Mouse (Mus musculus): ENCODE data around the gene Ninj2. TPM values are rescaled to one million over a fixed set of nuclear protein-coding genes. Genes with fewer than 3 reads are reported as not detected.
A peak's percentile ranks its signal among the peaks of the same experiment; 100 is the strongest.

Gene Ninj2
- polyA plus RNA-seq, 1 experiment from 2014 or later, result not detected

DNA sequence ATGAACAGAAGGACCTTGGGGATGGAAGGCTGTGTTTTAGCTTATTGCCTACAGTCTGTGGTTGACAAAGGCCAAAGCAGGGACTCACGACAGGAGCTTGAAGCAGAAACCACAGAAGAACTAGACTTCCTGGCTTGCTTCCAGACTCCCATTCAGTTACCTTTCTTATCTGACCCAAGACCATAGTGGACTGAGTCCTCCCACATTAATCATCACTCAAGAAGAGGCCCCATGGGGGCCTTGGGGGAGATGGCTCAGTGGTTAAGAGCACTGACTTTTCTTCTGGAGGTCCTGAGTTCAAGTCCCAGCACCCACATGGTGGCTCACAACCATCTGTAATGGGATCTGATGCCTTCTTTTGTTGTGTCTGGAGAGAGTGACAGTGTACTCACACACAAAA, 10.0 kb downstream of the Ninj2 start:
- H3K9ac ChIP-seq (replicated peaks; ENCODE audit: low read depth, low read length), result no peak overlapping the region
- 47% methylated on average over 1 of the region's 1 CpGs for WGBS
- H3K4me1 ChIP-seq (ENCODE audit: control insufficient read depth, insufficient read depth, low read length), result no peaks in the 10 kb centered on the region
- no peaks in the 10 kb centered on the region for H3K9me3 ChIP-seq (ENCODE audit: control insufficient read depth, low read length)
- no peaks in the 10 kb centered on the region for H3K36me3 ChIP-seq (ENCODE audit: control insufficient read depth, insufficient read depth, low read length)
- no peak overlapping the region for H3K4me3 ChIP-seq (ENCODE audit: low read depth, low read length)
- no peak overlapping the region for H3K4me2 ChIP-seq (ENCODE audit: low read depth, low read length)
- H3K27me3 ChIP-seq (ENCODE audit: control insufficient read depth, insufficient read depth, low read length), result no peaks in the 10 kb centered on the region
- H3K27ac ChIP-seq (ENCODE audit: low read depth, low read length), result no peak overlapping the region
- no peak for ATAC-seq (ENCODE audit: low read depth)

DNA sequence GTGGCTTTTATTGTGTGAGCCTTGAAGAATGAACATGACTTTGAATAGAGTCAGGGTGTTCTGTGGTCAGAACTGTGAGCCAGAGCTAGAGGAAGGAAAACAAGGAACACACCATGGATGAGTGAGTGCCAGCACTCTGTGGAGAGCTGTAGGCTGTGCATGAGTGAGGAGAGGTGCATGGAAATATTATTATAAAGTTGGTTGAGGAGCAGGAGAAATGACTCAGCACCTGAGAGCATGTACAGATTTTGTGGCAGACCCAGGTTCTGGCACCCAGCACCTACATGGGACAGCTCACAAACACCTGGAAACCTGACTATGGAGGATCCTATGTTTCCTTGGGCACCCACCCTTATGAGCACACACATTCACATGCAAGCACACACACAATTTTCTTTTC, 11.9 kb downstream of the Ninj2 start:
- H3K9ac ChIP-seq (replicated peaks; ENCODE audit: low read depth, low read length), result no peak overlapping the region
- no peaks in the 10 kb centered on the region for H3K9me3 ChIP-seq (ENCODE audit: control insufficient read depth, low read length)
- H3K4me2 ChIP-seq (ENCODE audit: low read depth, low read length), result no peak overlapping the region
- H3K27me3 ChIP-seq (ENCODE audit: control insufficient read depth, insufficient read depth, low read length), result no peaks in the 10 kb centered on the region
- no peak overlapping the region for H3K27ac ChIP-seq (ENCODE audit: low read depth, low read length)
- no peaks in the 10 kb centered on the region for H3K36me3 ChIP-seq (ENCODE audit: control insufficient read depth, insufficient read depth, low read length)
- no peak for ATAC-seq (ENCODE audit: low read depth)
- no peak overlapping the region for H3K4me3 ChIP-seq (ENCODE audit: low read depth, low read length)
- no peaks in the 10 kb centered on the region for H3K4me1 ChIP-seq (ENCODE audit: control insufficient read depth, insufficient read depth, low read length)

DNA sequence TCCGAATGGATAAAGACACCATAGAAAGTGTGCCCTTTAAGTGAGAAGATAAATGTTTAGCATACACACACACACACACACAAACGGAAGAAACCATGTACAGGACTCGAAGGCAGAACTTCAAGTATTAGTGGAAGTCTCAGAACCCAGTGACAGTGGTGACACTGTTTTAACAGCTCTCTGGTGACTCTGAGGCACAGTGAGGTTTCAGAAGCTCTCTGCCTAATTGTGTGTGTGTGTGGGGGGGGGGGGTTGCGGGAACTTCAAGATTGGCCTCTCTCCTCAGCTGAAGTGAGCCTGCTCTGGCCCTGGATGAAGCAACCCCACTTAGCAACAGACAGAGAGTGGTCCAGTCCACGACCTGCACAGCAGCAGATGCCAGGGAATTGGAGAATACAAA, 14.4 kb downstream of the Ninj2 start:
- Histone ChIP-seq H3K4me1 (ENCODE audit: control insufficient read depth, insufficient read depth, low read length) (peaks cover 3% of the 10 kb centered on the region; the same call in 1 of the 2 replicates), H3K9ac (replicated peaks; ENCODE audit: low read depth, low read length) (no peak overlapping the region), H3K4me3 (ENCODE audit: low read depth, low read length) (no peak overlapping the region), H3K36me3 (ENCODE audit: control insufficient read depth, insufficient read depth, low read length) (no peaks in the 10 kb centered on the region), H3K4me2 (ENCODE audit: low read depth, low read length) (no peak overlapping the region), H3K27me3 (ENCODE audit: control insufficient read depth, insufficient read depth, low read length) (no peaks in the 10 kb centered on the region), H3K27ac (ENCODE audit: low read depth, low read length) (no peak overlapping the region), H3K9me3 (ENCODE audit: control insufficient read depth, low read length) (no peaks in the 10 kb centered on the region)
- WGBS, result 77% methylated on average over 5 of the region's 5 CpGs
- no peak for ATAC-seq (ENCODE audit: low read depth)

DNA sequence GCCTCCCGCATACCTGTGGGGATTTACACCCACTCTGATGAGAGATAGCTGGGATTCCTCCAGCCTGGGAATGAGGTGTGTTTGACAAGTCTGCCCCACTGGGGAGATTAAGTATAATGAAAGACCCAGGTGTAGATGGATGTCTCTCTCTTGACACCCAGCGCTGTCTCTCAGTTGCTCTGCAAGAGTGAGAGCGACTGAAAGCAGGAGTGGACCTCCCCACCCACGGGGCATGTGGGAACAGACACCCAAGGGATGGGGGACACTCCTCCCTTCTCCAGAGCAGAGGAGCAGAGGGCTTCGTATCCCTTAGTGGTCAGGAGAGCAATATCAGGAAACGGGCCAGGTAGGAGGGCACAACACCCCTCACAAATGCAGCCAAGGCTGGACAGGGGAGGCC, 14.9 kb downstream of the Ninj2 start:
- H3K4me3 ChIP-seq (ENCODE audit: low read depth, low read length), result no peak overlapping the region
- H3K4me1 ChIP-seq (ENCODE audit: control insufficient read depth, insufficient read depth, low read length), result peaks cover 3% of the 10 kb centered on the region; the same call in 1 of the 2 replicates
- no peaks in the 10 kb centered on the region for H3K9me3 ChIP-seq (ENCODE audit: control insufficient read depth, low read length)
- no peak overlapping the region for H3K9ac ChIP-seq (replicated peaks; ENCODE audit: low read depth, low read length)
- 77% methylated on average over 6 of the region's 6 CpGs for WGBS
- no peaks in the 10 kb centered on the region for H3K36me3 ChIP-seq (ENCODE audit: control insufficient read depth, insufficient read depth, low read length)
- no peak for ATAC-seq (ENCODE audit: low read depth)
- H3K27me3 ChIP-seq (ENCODE audit: control insufficient read depth, insufficient read depth, low read length), result no peaks in the 10 kb centered on the region
- H3K27ac ChIP-seq (ENCODE audit: low read depth, low read length), result no peak overlapping the region
- H3K4me2 ChIP-seq (ENCODE audit: low read depth, low read length), result no peak overlapping the region

DNA sequence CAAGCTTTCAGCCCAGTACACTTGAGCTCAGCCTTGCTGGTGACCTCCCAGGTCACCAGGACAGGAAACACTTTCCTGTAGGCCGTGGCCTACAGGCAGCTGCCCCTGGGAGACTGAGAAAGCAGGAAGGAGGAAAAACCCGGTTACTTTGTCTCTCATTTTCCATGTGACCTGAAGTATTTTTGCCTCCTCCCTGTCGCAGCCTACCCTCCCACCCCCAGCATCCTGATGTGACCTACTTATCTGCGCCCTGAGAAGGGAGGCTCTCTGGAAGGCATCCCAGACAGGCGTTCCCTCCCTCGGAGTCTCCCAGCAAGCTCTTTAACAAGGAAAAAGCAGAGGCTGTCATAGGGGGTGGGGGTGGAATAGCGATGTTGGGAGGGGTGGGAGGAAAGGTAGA, 16.0 kb downstream of the Ninj2 start:
- Histone ChIP-seq H3K4me2 (ENCODE audit: low read depth, low read length) (no peak overlapping the region), H3K4me3 (ENCODE audit: low read depth, low read length) (no peak overlapping the region), H3K27me3 (ENCODE audit: control insufficient read depth, insufficient read depth, low read length) (no peaks in the 10 kb centered on the region), H3K36me3 (ENCODE audit: control insufficient read depth, insufficient read depth, low read length) (no peaks in the 10 kb centered on the region), H3K27ac (ENCODE audit: low read depth, low read length) (no peak overlapping the region), H3K9ac (replicated peaks; ENCODE audit: low read depth, low read length) (no peak overlapping the region), H3K4me1 (ENCODE audit: control insufficient read depth, insufficient read depth, low read length) (peaks cover 3% of the 10 kb centered on the region; the same call in 1 of the 2 replicates), H3K9me3 (ENCODE audit: control insufficient read depth, low read length) (no peaks in the 10 kb centered on the region)
- WGBS, result 40% methylated on average over 7 of the region's 7 CpGs
- ATAC-seq (ENCODE audit: low read depth), result no peak

DNA sequence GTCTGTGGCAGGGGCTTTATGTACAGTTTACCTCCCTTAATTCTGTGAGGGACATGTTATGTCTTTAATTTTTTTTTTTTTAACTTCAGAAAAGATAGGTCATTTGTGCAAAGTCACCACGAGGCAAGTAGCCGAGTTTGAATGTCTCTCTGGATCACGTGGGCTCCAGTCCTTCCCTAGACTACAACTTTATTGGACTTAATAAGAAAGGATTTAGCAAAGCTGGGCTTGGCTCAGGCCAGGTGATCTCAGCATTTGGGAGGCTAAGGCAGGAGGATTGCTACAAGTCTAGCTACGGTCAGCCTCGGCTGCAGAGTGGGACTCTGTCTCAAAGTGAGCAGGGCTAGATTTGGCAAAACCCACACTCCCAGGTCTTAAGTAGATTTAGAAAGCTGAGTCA, 16.8 kb downstream of the Ninj2 start:
- no peaks in the 10 kb centered on the region for H3K9me3 ChIP-seq (ENCODE audit: control insufficient read depth, low read length)
- no peak overlapping the region for H3K27ac ChIP-seq (ENCODE audit: low read depth, low read length)
- H3K36me3 ChIP-seq (ENCODE audit: control insufficient read depth, insufficient read depth, low read length), result no peaks in the 10 kb centered on the region
- WGBS, result 91% methylated on average over 5 of the region's 5 CpGs
- ATAC-seq (ENCODE audit: low read depth), result no peak
- no peaks in the 10 kb centered on the region for H3K27me3 ChIP-seq (ENCODE audit: control insufficient read depth, insufficient read depth, low read length)
- H3K4me2 ChIP-seq (ENCODE audit: low read depth, low read length), result no peak overlapping the region
- no peak overlapping the region for H3K4me3 ChIP-seq (ENCODE audit: low read depth, low read length)
- H3K4me1 ChIP-seq (ENCODE audit: control insufficient read depth, insufficient read depth, low read length), result peaks cover 3% of the 10 kb centered on the region; the same call in 1 of the 2 replicates
- H3K9ac ChIP-seq (replicated peaks; ENCODE audit: low read depth, low read length), result no peak overlapping the region

DNA sequence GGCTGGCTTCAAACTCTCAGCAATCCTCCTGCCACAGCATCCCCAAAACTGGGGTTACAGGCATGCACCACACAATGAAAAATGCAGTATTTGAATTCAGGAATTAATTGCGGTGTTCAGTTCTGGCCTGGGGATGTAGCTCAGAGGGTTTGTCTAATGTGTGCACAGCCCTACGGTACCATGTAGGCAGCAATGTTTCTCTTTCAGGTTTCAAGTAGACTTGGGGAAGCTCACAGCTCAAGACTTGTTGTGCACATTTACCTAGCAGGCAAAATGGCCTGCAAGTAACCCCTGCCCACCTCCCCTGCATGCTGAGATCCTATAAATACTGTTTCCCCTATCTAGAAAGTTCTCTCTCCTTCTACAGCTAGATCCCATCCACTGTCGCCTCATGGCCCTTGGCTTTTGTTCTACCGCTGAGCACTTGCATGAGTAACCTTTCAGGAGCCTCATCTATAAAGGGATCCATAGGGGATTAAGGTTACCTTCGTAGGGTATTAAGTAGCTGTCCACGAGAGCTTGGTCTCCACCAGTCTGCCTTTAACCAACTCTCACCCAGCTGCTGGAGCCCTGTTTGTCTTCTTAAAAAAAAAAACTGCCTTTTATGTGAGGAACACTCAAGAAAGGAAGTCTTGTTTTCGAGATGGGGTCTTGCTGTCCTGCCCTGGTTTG, 17.7 kb downstream of the Ninj2 start:
- Histone ChIP-seq H3K27me3 (ENCODE audit: control insufficient read depth, insufficient read depth, low read length) (no peaks in the 10 kb centered on the region), H3K9me3 (ENCODE audit: control insufficient read depth, low read length) (no peaks in the 10 kb centered on the region), H3K4me3 (ENCODE audit: low read depth, low read length) (no peak overlapping the region), H3K4me2 (ENCODE audit: low read depth, low read length) (no peak overlapping the region), H3K4me1 (ENCODE audit: control insufficient read depth, insufficient read depth, low read length) (peaks cover 3% of the 10 kb centered on the region; the same call in 1 of the 2 replicates), H3K27ac (ENCODE audit: low read depth, low read length) (no peak overlapping the region), H3K9ac (replicated peaks; ENCODE audit: low read depth, low read length) (no peak overlapping the region), H3K36me3 (ENCODE audit: control insufficient read depth, insufficient read depth, low read length) (no peaks in the 10 kb centered on the region)
- WGBS, result 82% methylated on average over 7 of the region's 7 CpGs
- no peak for ATAC-seq (ENCODE audit: low read depth)

DNA sequence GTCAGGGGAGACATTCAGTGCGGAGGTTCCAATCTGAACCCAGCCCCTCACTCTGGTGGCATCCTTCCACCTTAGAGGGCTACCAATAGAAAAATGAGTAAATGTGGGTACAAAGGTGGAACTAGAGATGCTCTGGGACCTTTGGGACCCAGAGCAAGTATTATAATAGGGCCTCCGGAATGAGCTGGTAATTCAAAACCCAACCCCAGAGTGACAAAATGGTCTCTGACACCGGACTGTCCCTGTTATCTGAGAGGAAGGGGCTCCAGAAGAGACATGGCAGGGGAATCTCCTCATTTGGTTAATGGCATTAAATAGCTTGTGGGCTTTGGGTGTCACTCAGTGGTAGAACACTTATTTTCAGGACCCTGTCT, 18.2 kb downstream of the Ninj2 start:
- Histone ChIP-seq H3K4me2 (ENCODE audit: low read depth, low read length) (no peak overlapping the region), H3K27me3 (ENCODE audit: control insufficient read depth, insufficient read depth, low read length) (no peaks in the 10 kb centered on the region), H3K36me3 (ENCODE audit: control insufficient read depth, insufficient read depth, low read length) (no peaks in the 10 kb centered on the region), H3K4me3 (ENCODE audit: low read depth, low read length) (no peak overlapping the region), H3K27ac (ENCODE audit: low read depth, low read length) (no peak overlapping the region), H3K9me3 (ENCODE audit: control insufficient read depth, low read length) (no peaks in the 10 kb centered on the region), H3K9ac (replicated peaks; ENCODE audit: low read depth, low read length) (no peak overlapping the region), H3K4me1 (ENCODE audit: control insufficient read depth, insufficient read depth, low read length) (peaks cover 3% of the 10 kb centered on the region; the same call in 1 of the 2 replicates)
- WGBS, result 84% methylated on average over 3 of the region's 3 CpGs
- no peak for ATAC-seq (ENCODE audit: low read depth)

DNA sequence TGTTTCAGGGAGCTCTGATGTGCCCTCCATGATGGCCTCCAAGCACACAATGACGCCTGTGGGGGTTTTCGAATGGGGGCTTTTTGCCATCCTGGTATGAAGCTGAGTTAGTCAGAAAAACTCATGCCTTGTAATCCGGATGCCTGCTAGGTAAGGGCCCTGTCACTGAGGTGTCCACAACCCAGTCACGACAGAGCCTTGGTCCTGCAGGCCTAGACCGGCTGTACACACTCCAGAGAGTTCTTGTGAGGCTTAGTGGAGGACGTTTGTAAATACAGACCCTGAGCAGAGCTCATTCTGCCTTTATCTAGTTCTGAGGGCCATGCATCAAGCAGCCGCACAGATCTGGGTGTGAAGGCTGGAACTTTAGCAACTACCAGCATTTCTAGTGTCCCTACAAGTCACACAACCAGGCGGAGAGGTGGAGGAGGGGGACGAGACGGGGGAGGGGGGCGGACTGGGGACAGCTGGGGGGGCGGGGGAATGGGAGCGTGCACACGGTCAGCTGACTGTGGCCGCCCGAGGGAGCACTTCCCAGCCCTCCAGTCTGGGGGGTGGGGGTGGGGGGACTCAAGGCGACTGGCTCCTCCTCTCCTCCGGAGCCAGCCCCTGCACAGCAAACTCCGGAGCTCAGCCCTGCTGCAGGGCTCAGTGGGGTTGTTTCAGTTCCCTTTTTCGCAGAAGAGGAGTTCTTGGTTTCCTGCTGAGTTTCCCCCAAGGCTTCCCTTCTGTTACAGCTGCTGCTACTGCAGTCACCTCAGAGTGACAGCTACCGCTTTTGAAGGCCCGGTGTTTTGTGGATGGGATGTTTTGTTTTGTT, 19.0 kb downstream of the Ninj2 start:
- no peaks in the 10 kb centered on the region for H3K27me3 ChIP-seq (ENCODE audit: control insufficient read depth, insufficient read depth, low read length)
- no peak overlapping the region for H3K9ac ChIP-seq (replicated peaks; ENCODE audit: low read depth, low read length)
- peak overlapping the region; percentile 70 for H3K27ac ChIP-seq (ENCODE audit: low read depth, low read length)
- 10% methylated on average over 20 of the region's 22 CpGs for WGBS
- H3K4me3 ChIP-seq (ENCODE audit: low read depth, low read length), result peak overlapping the region; percentile 8; the same call in 1 of the 2 replicates
- H3K4me1 ChIP-seq (ENCODE audit: control insufficient read depth, insufficient read depth, low read length), result peaks cover 3% of the 10 kb centered on the region; the same call in 1 of the 2 replicates
- peak overlapping the region; percentile 43 for H3K4me2 ChIP-seq (ENCODE audit: low read depth, low read length)
- ATAC-seq (ENCODE audit: low read depth), result peak; percentile 93
- H3K36me3 ChIP-seq (ENCODE audit: control insufficient read depth, insufficient read depth, low read length), result no peaks in the 10 kb centered on the region
- H3K9me3 ChIP-seq (ENCODE audit: control insufficient read depth, low read length), result no peaks in the 10 kb centered on the region

Data from neural tube, embryonic 14.5 days (tissue).